Mouse (Mus musculus) adrenal gland, postnatal 4 days (tissue): ENCODE results near the gene Notch2. TPM values are rescaled to one million over a fixed set of nuclear protein-coding genes. Genes with fewer than 3 reads are reported as not detected.
"Not testable (repeated sequence)": the region's sequence is repeated elsewhere in the genome, so short reads cannot be mapped to it uniquely, and the experiment has no call there.

Experiments
- DNase-seq, 2 experiments: peaks; one replicate each; pipeline ENCODE4 v3.0.0; 2021 to 2022; ENCODE audit warnings: low spot score in 2 of 2, mixed read lengths in 2 of 2
- total RNA-seq, 2 experiments: library from RNA; stranded (reverse); gene quantifications; 2 replicates each; pipeline ENCODE4 v1.2.3; 2021

Notch2 gene
- total RNA-seq, 2 experiments from 2014 or later = 73.9 to 80.1 TPM

DNA sequence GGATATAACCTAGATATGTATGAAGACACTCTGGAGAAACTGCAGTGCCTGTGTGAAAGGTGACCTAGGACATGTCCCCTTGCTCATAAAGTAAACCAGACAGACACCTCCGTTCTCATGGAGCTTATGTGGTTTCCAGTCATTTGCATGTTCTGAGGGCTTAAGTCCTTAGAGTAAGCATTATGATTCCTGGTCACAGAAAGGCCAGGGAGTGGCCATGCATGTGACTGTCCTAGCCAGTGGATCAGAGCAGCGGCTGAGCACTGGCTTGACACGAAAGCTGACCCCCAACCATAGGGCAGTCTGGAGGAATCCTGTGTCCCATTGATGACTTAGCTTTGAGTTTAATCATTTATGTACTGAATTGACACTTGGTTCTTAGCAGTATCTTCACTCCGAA, 14.7 kb downstream of the Notch2 start:
- no peak for DNase-seq

DNA sequence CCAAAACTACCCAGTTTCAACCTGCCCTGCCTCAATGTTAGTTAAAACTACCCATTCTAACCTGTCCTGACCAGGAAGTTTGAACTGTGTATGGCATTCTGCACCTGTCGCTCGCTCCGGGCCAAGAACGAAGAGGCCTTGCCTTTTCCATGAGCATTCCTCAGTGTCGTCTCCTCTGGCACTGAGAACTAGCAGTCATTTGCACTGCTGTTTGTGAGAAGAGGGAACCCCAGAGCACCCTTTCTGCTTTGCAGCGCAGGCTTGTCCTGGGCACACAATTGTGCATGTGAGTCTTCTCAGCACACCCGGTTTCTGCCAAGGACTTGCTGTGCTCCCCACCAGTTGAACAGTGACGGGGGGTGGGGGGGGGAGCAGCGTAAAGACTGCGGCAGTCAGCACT, 15.6 kb downstream of the Notch2 start:
- no peak for DNase-seq

DNA sequence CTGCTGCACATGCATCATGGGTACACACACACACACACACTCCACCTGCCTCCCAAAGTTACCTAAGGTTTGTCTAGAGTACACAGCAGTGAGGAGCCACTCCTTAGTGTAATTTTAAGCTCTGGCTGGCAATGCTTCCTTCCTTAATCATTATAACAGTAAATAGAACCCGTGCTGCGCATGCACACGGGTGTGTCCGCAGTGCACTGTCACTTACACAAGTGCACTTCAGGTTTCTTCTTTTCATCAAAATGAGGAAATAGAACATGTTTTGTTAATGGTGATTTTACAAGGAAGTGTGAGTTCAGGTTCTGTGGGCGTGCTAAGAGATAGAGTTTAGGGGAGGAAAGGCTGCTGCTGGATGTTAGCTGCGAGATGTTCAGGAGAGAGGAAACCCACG, 17.8 kb downstream of the Notch2 start:
- DNase-seq = no peak

DNA sequence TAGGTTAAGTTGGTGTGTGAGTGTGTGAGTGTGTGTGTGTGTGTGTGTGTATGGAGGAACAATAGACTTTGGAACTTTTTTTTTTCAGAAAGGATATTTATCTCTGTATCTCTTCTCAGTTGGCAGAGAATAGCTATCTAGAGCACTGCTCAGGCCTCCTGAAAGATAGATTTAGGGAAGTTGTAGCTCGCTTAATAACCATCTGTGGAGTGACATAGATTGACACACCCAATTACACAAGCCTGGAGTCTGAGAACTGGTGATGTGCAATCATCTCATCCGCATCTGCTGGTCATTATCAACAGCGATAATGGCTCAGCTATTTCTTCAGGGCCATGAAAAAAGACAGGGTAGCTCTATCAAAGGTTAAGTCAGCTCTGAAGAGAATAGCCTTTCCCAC, 18.9 kb downstream of the Notch2 start:
- no peak for DNase-seq

DNA sequence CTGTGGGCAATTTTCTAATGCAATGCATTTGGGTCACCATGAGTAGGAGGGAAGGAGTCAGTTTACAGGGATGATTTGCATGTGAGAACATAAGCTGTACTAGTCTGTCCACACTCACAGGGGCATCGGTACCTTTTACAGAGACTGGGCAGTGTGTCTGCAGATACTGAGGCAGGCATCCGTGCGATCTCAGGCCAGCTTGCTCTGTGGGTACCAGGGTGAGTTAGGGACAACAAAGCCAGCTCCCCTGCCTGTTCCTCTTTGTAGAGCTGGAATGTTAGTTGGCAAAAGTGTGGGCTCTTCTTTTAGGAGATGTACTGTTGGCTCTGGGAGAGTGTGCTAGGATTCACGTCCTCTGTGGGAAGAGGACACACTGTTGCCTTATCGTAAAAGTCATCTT, 19.6 kb downstream of the Notch2 start:
- DNase-seq = no peak

DNA sequence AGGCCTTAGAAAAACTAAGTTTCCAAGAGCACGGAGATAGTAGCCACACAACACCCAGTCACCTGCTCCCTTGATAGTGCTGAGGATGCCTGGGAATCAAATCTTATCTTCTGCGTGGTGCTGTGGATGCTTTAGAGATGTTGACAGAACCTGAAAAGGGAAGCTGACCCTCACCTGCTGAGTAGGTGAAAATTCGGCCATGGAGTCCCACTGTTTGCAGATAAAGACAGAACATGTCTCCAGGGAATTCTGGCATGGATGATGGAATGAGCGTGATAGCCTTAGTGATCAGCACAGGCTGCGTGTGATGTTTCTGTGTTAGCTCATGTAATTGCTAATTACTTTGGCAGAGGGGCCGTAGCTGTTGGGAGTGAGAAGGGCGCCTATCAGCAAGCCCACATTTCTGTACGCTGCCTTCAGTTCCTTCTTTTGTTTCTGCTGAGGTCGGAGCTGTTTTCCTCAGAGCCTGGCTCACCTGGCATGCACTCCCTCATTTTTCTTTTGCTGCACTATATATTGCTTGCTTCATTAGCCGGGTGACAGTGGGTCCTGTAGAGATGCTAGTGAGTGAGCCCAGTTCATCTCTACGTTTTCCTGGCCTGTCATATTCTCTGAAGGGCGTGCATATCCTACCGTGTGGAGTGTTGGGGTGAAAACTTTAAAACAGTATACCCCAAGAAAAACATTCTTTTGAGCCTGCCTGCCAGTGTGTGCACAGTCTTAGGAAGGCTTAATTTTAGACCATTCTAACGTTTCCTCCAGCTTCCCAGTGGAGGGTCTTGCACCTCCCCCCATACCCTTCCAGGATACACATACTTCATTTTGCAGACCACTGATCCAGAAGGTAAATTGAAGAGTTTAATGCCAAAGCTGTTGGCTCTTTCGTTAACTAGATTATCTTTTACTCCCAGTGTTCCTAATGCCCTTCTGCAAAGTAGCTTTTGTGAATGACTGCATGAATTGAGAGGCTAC, 21.6 kb downstream of the Notch2 start:
- DNase-seq = no peak

DNA sequence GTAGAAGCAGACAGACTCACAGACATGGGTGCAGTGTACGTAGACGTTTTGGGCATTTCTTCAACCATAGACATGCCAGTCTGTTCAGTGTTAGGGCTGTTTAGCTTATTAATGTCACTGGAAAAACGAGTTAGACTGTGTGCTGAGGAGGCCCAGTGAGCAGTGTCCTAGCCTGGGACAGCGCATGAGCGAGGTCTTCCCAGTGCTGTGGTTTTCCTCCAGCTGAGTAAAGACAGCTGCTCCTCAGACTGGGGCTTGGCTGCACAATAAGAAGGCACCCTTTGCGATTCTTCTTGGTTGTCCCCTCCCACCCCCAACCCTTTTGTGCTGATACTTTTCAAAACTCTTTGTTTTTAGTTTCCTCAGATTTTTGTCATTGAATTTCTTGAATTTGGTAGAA, 22.8 kb downstream of the Notch2 start:
- DNase-seq = no peak

DNA sequence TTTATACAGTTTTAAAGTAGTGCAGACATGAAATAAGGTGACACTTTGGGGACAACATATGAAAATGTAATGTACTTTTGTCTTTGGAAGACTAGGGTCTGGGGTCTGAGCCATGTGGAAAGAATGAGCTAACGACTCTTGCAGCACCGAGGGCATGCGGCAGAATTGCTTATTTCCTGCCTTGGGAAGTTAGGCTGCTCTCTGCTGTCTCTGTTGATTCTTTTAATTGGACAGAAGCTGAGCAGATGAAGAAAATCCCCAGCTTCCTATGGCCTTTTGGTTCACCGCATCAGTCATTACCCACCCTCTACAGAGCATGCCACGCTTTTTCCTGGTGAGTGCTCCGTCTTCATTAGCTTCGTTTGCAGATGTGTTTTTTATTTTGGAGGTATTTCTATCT, 23.8 kb downstream of the Notch2 start:
- DNase-seq = no peak

DNA sequence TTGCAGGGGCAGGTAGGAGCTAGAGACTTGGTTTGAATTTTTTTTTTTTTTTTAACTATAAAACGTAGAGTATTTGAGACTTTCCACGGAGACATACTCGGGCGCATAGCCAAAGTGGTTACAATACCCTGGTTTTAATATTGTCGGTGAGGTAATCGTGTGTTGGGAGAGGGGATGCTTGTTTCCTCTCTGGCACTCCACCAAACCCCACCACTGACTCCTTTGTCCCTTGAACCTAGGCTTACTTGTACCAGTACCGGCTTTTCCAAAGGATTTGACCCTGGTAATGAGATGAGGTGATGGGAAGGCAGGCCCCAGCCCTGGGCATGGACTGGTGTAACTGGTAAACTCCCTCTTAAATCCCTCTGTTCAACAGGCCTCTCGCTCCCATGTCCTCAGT, 25.3 kb downstream of the Notch2 start:
- DNase-seq = no peak

DNA sequence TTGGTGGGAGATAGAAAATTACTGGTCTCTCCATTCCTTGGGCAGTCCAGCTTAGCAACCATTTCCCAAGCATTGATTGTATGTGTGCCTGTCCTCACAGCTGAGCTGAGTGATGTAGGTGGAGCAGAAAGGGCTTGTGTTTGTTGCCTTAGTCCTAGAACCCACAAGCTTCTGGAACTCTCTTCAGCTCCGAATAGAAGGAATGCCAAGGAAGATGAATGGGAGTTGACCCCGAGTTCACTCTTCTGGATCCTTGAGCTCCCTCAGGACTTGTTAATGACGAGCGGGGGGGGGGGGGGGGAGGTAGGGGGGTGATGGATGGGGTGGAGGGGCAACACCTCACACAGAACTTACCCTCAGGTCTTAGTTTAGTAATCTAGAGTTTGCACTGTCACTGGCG, 25.9 kb downstream of the Notch2 start:
- no peak for DNase-seq

DNA sequence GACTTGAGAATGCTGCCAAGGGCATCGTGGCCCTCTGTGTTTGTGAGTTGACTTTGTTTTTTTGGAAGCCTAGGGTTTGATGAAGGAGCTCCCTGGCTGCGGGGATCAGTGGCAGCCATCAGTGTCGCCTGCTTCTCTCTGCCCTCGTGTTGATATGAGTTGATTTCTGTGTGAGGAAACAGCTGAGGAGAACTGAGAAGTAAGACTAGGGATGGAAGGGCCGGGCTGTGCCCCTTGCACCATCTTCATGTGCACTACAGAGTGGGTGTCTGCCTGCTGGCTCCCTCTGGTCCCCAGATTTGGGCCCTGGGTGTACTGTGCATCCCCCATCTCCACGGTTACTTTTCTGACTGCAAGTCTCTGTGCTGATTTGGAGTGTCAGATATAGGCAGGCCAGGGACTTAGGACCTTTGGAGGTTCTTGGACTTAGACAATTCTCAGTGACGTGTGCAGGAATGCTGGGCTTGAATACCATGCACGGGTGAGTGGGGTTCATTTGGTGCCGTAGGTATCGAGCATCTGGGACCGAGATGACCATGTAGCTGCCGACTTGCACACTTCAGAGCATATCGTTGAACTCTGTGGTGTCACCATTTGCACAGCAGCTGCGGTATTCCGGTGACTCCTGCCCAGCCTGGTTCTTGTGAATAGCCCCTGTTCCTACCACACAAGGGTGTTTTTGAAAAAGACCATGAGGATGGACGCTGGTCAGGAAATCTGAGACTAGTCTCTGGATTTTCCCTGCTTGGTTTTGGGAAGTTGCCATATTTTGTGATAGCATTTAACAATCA, 26.5 kb downstream of the Notch2 start:
- no peak for DNase-seq

DNA sequence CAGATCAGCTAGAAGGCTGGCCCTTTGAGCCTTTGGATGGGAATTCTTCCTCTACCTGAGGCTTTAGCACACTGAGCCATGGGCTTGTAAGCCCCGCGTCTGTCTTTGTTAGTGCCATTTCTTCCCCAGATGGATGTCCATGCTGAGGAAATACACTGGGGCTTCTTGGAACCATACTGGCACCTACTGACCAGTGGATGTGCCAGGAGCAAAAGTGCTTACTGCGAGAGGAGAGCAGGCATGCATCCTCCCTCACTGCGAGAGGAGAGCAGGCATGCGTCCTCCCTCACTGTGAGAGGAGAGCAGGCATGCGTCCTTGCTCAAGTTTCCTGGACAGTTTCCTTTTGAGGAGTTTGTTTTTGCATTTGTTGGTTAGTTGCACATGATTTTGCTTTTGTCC, 27.5 kb downstream of the Notch2 start:
- no peak for DNase-seq

DNA sequence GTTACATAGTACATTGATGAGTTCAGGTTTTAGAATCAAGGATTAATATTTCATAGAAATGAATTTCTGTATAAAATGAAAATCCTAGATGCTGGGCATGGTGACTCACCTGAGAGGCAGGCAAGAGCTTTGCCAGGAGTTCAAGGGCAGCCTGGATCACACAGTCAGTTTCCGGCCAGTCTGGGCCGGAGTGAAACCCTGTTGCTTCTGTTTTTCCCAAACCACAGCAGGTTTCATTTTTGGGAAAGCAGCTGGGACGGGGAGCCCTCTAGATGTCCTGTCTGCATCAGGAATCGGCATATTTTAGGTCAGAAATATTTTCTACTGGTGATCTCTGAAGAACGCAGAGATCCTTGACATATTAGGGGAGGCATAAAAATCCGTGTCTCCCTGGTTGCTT, 29.0 kb downstream of the Notch2 start:
- DNase-seq = no peak

DNA sequence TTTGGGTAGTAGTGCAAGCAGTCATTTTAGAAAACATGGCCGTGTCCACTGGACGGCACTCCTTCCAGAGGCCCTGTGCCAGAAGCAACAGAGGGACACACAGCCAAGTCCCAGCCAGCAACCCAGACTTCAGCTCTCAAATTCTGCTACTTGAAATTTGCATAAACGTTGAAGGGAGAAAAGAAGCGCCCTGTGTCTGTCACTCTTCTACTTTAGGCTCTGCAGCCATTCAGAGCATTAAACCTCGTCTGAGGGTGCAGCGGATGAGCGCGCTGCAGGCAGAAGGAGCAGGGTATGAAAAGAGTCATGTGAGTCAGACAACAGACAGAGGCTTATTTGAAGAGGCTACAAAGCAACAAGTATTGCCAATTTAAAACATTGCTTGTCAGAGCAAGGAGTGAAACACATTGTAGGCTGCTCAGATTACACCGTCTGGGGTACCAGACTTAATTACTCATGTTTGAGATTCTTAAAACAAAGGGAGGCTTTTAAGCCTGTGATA, 29.7 kb downstream of the Notch2 start:
- no peak for DNase-seq

DNA sequence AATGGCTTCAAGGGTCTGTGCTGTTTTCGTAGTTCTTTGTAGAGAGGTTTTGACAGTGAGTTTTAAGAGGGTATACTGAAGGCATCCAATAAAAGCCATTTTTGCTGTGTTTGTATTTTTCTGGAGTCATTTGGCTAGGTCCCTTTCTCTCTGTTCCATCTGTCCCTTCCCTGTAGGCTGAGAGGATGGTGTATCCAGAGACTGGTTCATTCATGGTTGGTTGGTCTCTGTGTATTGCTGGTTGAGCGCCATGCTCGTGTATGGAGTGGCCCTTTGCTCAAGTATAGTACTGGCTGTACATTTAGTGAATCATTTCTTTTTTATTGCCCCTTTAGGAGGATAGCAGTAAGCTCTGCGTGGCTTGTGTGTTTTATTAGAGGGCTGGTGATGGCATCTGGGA, 30.3 kb downstream of the Notch2 start:
- no peak for DNase-seq

DNA sequence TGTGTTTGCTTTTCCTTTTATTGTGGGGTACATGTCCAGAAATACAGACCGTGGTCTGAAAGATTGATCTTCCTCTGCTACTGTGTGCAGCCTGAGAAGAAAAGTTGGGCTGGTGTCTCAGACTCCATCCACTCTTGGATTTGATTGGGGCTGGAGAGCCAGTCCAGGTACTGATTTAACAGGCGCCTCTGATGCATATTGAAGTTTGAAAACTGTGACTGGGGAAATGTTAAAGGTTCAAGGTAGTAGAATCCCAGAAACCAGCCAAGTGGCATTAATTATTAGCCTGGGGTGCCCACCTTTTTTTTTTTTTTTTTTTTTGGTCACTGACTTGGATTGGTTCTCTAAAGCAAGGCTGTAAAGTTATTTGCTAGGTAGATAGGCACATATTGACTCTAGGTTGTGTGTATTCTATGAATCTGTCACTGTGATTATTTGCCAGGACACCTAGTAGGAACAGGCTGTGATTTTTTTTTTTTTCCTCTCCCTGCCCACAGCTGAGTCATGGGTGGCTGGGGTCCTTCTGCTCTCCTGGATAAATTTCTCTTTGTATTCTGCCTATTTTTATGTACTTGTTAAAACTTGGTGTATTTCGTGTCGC, 31.5 kb downstream of the Notch2 start:
- DNase-seq = no peak

DNA sequence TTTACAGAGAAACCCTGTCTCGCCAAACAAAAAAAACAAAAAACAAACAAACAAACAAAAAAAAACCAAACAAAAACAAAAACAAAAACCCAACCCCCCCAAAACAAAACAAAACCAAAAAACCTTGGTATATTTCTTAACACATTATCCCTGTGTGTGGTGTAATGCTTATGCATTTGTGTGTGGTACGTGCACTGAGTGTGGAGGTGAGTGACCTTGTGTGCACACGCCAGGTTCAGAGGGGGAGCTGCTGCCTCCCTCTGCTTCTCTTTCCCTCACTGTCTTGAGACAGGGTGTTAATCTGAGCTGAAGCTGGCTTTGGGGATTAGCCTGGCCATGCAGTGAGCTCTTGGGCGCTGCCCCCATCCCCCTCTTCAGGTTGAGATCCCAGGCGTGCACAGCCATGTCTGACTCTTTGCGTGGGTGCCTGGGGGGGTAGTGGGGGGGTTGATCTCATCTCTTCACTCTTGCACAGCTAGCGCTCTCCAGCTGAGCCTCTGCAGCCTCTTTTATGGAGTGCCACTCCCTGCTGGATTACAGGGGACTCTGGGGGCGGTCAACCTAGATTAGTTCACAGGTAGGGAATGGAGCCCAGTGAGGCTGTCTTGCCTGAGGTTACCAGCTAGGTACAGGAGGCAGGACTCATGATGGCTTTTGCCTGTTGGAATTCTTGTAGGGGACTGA, 32.3 kb downstream of the Notch2 start:
- no peak for DNase-seq

DNA sequence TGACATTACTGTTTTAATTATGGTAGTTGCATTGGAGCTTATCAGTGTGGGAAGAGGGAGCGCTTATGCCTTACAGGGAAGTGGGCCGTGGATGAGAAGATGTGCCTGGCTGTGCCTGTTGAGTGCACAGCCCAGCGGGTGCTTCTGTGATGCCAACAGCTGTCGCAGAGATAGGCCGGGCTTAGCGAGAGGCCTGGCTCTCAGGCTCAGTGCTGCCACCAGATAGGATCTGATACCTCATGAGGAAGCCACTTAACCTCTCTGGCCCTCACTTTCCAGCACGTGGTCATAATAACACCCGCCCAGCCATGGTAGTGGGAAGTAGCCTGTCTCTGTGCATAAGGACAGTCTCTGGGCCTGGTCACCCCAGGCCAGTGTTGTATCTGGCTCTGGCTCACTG, 33.0 kb downstream of the Notch2 start:
- no peak for DNase-seq

DNA sequence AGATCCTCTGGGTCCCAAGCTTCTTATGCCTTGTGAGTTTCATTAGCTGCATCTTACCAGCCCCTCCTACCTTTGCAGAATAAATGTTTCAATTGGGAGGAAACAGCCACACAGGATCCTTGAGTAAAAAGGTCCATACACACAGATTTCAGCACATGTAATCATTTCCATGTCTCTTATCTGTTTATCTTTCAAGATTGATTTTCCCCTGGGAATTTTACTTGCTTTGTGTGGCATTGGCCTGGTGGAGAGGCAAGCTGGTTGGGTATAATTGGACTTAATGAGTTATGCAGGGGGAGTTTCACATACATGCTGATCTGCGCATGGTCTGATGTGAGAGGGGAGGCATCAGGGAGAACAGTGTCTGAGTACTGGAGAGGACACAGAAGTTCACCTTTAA, 36.3 kb downstream of the Notch2 start:
- DNase-seq = no peak

DNA sequence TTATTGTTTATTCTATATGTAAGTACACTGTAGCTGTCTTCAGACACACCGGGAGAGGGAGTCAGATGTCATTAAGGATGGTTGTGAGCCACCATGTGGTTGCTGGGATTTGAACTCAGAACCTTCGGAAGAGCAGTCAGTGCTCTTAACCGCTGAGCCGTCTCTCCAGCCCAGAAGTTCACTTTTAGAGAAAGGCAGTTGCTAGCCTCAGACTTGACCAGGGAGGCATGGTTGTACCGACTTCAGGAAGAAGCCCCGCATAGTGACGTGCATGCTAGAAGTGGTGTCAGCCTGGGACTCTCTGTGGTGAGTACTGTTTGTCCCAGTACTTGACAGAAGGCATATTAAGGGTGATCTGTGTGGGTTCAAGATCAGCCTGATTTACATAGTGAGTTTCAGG, 36.8 kb downstream of the Notch2 start:
- not testable (repeated sequence) for DNase-seq
